Mouse (Mus musculus): ENCODE measurements around the gene Slc11a1. TPM values are rescaled to one million over a fixed set of nuclear protein-coding genes. Genes with fewer than 3 reads are reported as not detected.

Gene Slc11a1
- polyA plus RNA-seq, 1 experiment from 2014 or later, result 2.1 TPM

GRCm38 (mm10) chr1:74383385-74383784 is 8.4 kb downstream of the Slc11a1 start:
- DNase-seq (ENCODE audit: low spot score), result no peak
- Histone ChIP-seq H3K4me1 (peaks cover 17% of the 10 kb centered on the region), H3K9me3 (no peaks in the 10 kb centered on the region), H3K27ac (replicated peaks) (no peak overlapping the region), H3K27me3 (replicated peaks; ENCODE audit: low read depth, poor library complexity, severe bottlenecking) (0 out of 2 replicates have a peak, but pooled peaks cover 3% of the 10 kb centered on the region), H3K36me3 (replicated peaks) (no peaks in the 10 kb centered on the region), H3K4me3 (no peak overlapping the region)
- WGBS, result 90% methylated on average over 13 of the region's 13 CpGs

GRCm38 (mm10) chr1:74384525-74384924 is 9.5 kb downstream of the Slc11a1 start:
- WGBS, result 88% methylated on average over 8 of the region's 8 CpGs
- Histone ChIP-seq H3K4me1 (peaks cover 21% of the 10 kb centered on the region), H3K27me3 (replicated peaks; ENCODE audit: low read depth, poor library complexity, severe bottlenecking) (peaks cover 15% of the 10 kb centered on the region), H3K36me3 (replicated peaks) (no peaks in the 10 kb centered on the region), H3K4me3 (no peak overlapping the region), H3K9me3 (no peaks in the 10 kb centered on the region), H3K27ac (replicated peaks) (no peak overlapping the region)
- DNase-seq (ENCODE audit: low spot score), result no peak

- peak overlapping the region; percentile 12; the same call in 1 of the 2 replicates for H3K27ac ChIP-seq (replicated peaks)
Observed at GRCm38 (mm10) chr1:74385064-74385463, 10.1 kb downstream of the Slc11a1 start.

GRCm38 (mm10) chr1:74385531-74385930 is 10.5 kb downstream of the Slc11a1 start:
- no peak for DNase-seq (ENCODE audit: low spot score)
- Histone ChIP-seq H3K36me3 (replicated peaks) (no peaks in the 10 kb centered on the region), H3K9me3 (no peaks in the 10 kb centered on the region), H3K27ac (replicated peaks) (peak overlapping the region; percentile 12; the same call in 1 of the 2 replicates), H3K4me1 (peaks cover 31% of the 10 kb centered on the region), H3K4me3 (no peak overlapping the region), H3K27me3 (replicated peaks; ENCODE audit: low read depth, poor library complexity, severe bottlenecking) (peaks cover 20% of the 10 kb centered on the region)
- WGBS, result 89% methylated on average over 8 of the region's 8 CpGs

More at GRCm38 (mm10) chr1:74385064-74385463, 10.1 kb downstream of the Slc11a1 start:
- 93% methylated on average over 10 of the region's 10 CpGs for WGBS
- Histone ChIP-seq H3K4me3 (0 out of 2 replicates have a peak overlapping the region, but pooled peaks have one; percentile 18), H3K36me3 (replicated peaks) (no peaks in the 10 kb centered on the region), H3K4me1 (peaks cover 27% of the 10 kb centered on the region), H3K9me3 (no peaks in the 10 kb centered on the region), H3K27me3 (replicated peaks; ENCODE audit: low read depth, poor library complexity, severe bottlenecking) (peaks cover 20% of the 10 kb centered on the region)
- no peak for DNase-seq (ENCODE audit: low spot score)

- Histone ChIP-seq H3K9me3 (no peaks in the 10 kb centered on the region), H3K4me1 (peaks cover 40% of the 10 kb centered on the region), H3K36me3 (replicated peaks) (no peaks in the 10 kb centered on the region), H3K4me3 (peak overlapping the region; percentile 58), H3K27ac (replicated peaks) (peak overlapping the region; percentile 95), H3K27me3 (replicated peaks; ENCODE audit: low read depth, poor library complexity, severe bottlenecking) (peaks cover 20% of the 10 kb centered on the region)
- WGBS, result 60% methylated on average over 8 of the region's 10 CpGs
- no peak for DNase-seq (ENCODE audit: low spot score)
Observed at GRCm38 (mm10) chr1:74386363-74386713, 11.3 kb downstream of the Slc11a1 start.

- WGBS, result under 1% methylated on average over 26 of the region's 26 CpGs
- Histone ChIP-seq H3K27ac (replicated peaks) (peak overlapping the region; percentile 95), H3K4me3 (peak overlapping the region; percentile 58), H3K27me3 (replicated peaks; ENCODE audit: low read depth, poor library complexity, severe bottlenecking) (peaks cover 20% of the 10 kb centered on the region), H3K4me1 (peaks cover 40% of the 10 kb centered on the region), H3K36me3 (replicated peaks) (no peaks in the 10 kb centered on the region), H3K9me3 (no peaks in the 10 kb centered on the region)
- peak; percentile 95 for DNase-seq (ENCODE audit: low spot score)
Observed at GRCm38 (mm10) chr1:74386714-74387385, 11.9 kb downstream of the Slc11a1 start.

- Histone ChIP-seq H3K9me3 (no peaks in the 10 kb centered on the region), H3K4me3 (peak overlapping the region; percentile 58), H3K27me3 (replicated peaks; ENCODE audit: low read depth, poor library complexity, severe bottlenecking) (peaks cover 20% of the 10 kb centered on the region), H3K27ac (replicated peaks) (peak overlapping the region; percentile 95), H3K4me1 (peaks cover 46% of the 10 kb centered on the region), H3K36me3 (replicated peaks) (no peaks in the 10 kb centered on the region)
- no peak for DNase-seq (ENCODE audit: low spot score)
- WGBS, result 61% methylated on average over 15 of the region's 15 CpGs
Observed at GRCm38 (mm10) chr1:74387386-74387988, 12.5 kb downstream of the Slc11a1 start.

GRCm38 (mm10) chr1:74388398-74388920 is 13.5 kb downstream of the Slc11a1 start:
- Histone ChIP-seq H3K9me3 (no peaks in the 10 kb centered on the region), H3K4me3 (no peak overlapping the region), H3K27ac (replicated peaks) (no peak overlapping the region), H3K36me3 (replicated peaks) (peaks cover 6% of the 10 kb centered on the region), H3K4me1 (peaks cover 56% of the 10 kb centered on the region), H3K27me3 (replicated peaks; ENCODE audit: low read depth, poor library complexity, severe bottlenecking) (peaks cover 20% of the 10 kb centered on the region)
- no peak for DNase-seq (ENCODE audit: low spot score)
- WGBS, result 77% methylated on average over 7 of the region's 7 CpGs

- H3K9me3 ChIP-seq, result no peaks in the 10 kb centered on the region
- 4% methylated on average over 29 of the region's 29 CpGs for WGBS
- DNase-seq (ENCODE audit: low spot score), result peak; percentile 60
- H3K4me1 ChIP-seq, result peaks cover 62% of the 10 kb centered on the region
- peak overlapping the region; percentile 75 for H3K27ac ChIP-seq (replicated peaks)
- H3K4me3 ChIP-seq, result peak overlapping the region; percentile 78
- peaks cover 20% of the 10 kb centered on the region for H3K36me3 ChIP-seq (replicated peaks)
- H3K27me3 ChIP-seq (replicated peaks; ENCODE audit: low read depth, poor library complexity, severe bottlenecking), result peaks cover 20% of the 10 kb centered on the region
Observed at GRCm38 (mm10) chr1:74389831-74390286, 14.9 kb downstream of the Slc11a1 start.

GRCm38 (mm10) chr1:74390287-74390906 is 15.4 kb downstream of the Slc11a1 start:
- 5% methylated on average over 21 of the region's 21 CpGs for WGBS
- peak overlapping the region; percentile 78 for H3K4me3 ChIP-seq
- no peaks in the 10 kb centered on the region for H3K9me3 ChIP-seq
- peak; percentile 74 for DNase-seq (ENCODE audit: low spot score)
- peaks cover 63% of the 10 kb centered on the region for H3K4me1 ChIP-seq
- H3K36me3 ChIP-seq (replicated peaks), result peaks cover 25% of the 10 kb centered on the region
- peaks cover 16% of the 10 kb centered on the region for H3K27me3 ChIP-seq (replicated peaks; ENCODE audit: low read depth, poor library complexity, severe bottlenecking)
- H3K27ac ChIP-seq (replicated peaks), result peak overlapping the region; percentile 75

- Histone ChIP-seq H3K27ac (replicated peaks) (peak within 1 kb of the TSS; percentile 99), H3K9me3 (no peaks in the 10 kb centered on the region), H3K36me3 (replicated peaks) (peaks cover 30% of the 10 kb centered on the region), H3K27me3 (replicated peaks; ENCODE audit: low read depth, poor library complexity, severe bottlenecking) (peaks cover 16% of the 10 kb centered on the region), H3K4me1 (peaks cover 63% of the 10 kb centered on the region), H3K4me3 (peak within 1 kb of the TSS; percentile 78)
- peak; percentile 97 for DNase-seq (ENCODE audit: low spot score)
- 2% methylated on average over 50 of the region's 51 CpGs for WGBS
Observed at GRCm38 (mm10) chr1:74390924-74391748, 16.1 kb downstream of the Slc11a1 start, which contains the start of gene Ctdsp1. Ctdsp1 (plus strand) TSS chr1:74391509.
